Mouse (Mus musculus): ENCODE measurements around the gene Wnt7a. TPM values are rescaled to one million over a fixed set of nuclear protein-coding genes. Genes with fewer than 3 reads are reported as not detected.
A peak's percentile ranks its signal among the peaks of the same experiment; 100 is the strongest.

Gene Wnt7a
- not detected for total RNA-seq (2022)

GRCm38 (mm10) chr6:91410961-91411368 is at the start of gene Wnt7a:
Wnt7a (minus strand) TSS chr6:91411363.
- no peak for DNase-seq

- DNase-seq = no peak
These were observed 48.3 kb upstream of the Wnt7a start for GRCm38 (mm10) chr6:91459471-91459870.

- no peak for DNase-seq
These were observed 43.4 kb upstream of the Wnt7a start for GRCm38 (mm10) chr6:91454546-91454945.

GRCm38 (mm10) chr6:91452056-91452455 is 40.9 kb upstream of the Wnt7a start:
- DNase-seq = no peak

GRCm38 (mm10) chr6:91449472-91450225 is 38.5 kb upstream of the Wnt7a start:
- no peak for DNase-seq

GRCm38 (mm10) chr6:91445316-91445715 is 34.2 kb upstream of the Wnt7a start:
- DNase-seq = no peak

GRCm38 (mm10) chr6:91441145-91441662 is 30.0 kb upstream of the Wnt7a start:
- DNase-seq = no peak

- peak; percentile 93 for DNase-seq
These were observed 29.4 kb upstream of the Wnt7a start for GRCm38 (mm10) chr6:91440474-91441144.

GRCm38 (mm10) chr6:91424151-91424550 is 13.0 kb upstream of the Wnt7a start:
- no peak for DNase-seq

GRCm38 (mm10) chr6:91421629-91422028 is 10.5 kb upstream of the Wnt7a start:
- no peak for DNase-seq

GRCm38 (mm10) chr6:91417291-91417845 is 6.2 kb upstream of the Wnt7a start:
- DNase-seq = peak; percentile 19

GRCm38 (mm10) chr6:91416146-91416545 is 5.0 kb upstream of the Wnt7a start:
- DNase-seq = no peak

- no peak for DNase-seq
These were observed 3.7 kb upstream of the Wnt7a start for GRCm38 (mm10) chr6:91414890-91415289.

- DNase-seq = peak; percentile 18
These were observed 312 bp upstream of the Wnt7a start for GRCm38 (mm10) chr6:91411369-91411981.

GRCm38 (mm10) chr6:91410168-91410780 is 889 bp downstream of the Wnt7a start:
- no peak for DNase-seq

GRCm38 (mm10) chr6:91409448-91410167 is 1.6 kb downstream of the Wnt7a start:
- no peak for DNase-seq

- no peak for DNase-seq
These were observed 2.5 kb downstream of the Wnt7a start for GRCm38 (mm10) chr6:91408616-91409015.

- DNase-seq = no peak
These were observed 9.6 kb downstream of the Wnt7a start for GRCm38 (mm10) chr6:91401591-91401990.

GRCm38 (mm10) chr6:91400514-91400913 is 10.6 kb downstream of the Wnt7a start:
- no peak for DNase-seq

GRCm38 (mm10) chr6:91392475-91393174 is 18.5 kb downstream of the Wnt7a start:
- DNase-seq = no peak

GRCm38 (mm10) chr6:91389141-91389540 is 22.0 kb downstream of the Wnt7a start:
- DNase-seq = no peak
